Mouse (Mus musculus) C2C12 (cell line): ENCODE measurements around the gene Rfx7.

Experiments used
- CTCF ChIP-seq: IDR thresholded peaks from one replicate; pipeline ENCODE4 v1.5.1; 2011; ENCODE audit not compliant: control insufficient read depth, insufficient read depth, insufficient read length
- MAX ChIP-seq: IDR thresholded peaks from one replicate; pipeline ENCODE4 v1.6.1; 2011; ENCODE audit warnings: mild to moderate bottlenecking, control low read depth
- USF1 ChIP-seq: IDR thresholded peaks from one replicate; pipeline ENCODE4 v1.6.1; 2011; ENCODE audit warnings: low read depth, mild to moderate bottlenecking, control low read depth, moderate library complexity

DNA sequence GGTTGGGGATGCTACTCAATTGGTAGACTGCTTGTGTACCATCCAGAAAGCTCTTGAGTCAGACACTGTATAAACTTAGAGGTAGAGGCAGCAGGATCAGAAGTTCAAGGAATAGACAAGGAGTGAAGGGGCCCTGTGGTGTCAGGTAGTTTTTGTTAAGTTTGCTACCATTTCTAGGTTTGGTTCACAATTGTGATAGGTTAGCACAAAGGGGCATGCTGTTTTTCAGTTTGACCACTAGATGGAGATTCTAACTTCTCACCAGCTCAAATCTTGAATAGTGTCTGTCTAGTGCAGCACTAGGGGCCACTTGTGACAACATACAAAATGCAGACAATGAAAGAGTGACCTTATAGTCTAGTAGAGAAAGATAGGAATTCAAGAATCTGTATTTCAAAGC is 103.1 kb downstream of the Rfx7 start:
- TF ChIP-seq USF1, result no peak
- TF ChIP-seq CTCF, result peak; percentile 33
- TF ChIP-seq MAX, result no peak
